Mouse (Mus musculus) liver, adult 2 months (tissue): Measurements from ENCODE around the gene Mypn.

ENCODE experiments used
- CTCF ChIP-seq: fragments of 200-500 bp; IDR thresholded peaks from 2 replicates; pipeline ENCODE4 v1.5.1; 2011; ENCODE audit warnings: low read depth, low read length, control low read depth
- POLR2A ChIP-seq: fragments of 200-500 bp; IDR thresholded peaks from 2 replicates; pipeline ENCODE4 v1.6.1; 2011; ENCODE audit warnings: low read length, control low read depth; ENCODE audit not compliant: insufficient read depth; ENCODE audit errors: extremely low read depth

DNA sequence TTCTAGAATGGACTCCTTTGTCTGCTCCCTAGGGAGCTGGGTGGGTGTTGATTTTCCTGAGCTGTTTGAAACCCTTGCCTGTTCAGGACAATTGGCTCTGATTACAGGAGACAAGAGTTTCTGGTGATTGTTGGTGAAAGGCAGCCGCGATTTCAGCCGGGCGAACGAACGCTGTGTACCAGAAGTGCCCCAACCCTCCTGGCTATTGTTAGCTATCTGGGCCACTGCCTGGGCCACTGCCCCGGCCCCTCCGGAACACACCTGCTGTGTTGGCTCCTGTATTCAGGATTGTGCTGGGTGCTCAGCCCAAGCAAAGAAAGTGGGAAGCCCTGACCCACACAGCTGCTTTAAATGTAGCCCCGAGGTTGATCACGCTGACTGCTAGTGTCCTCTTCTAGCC is 24.2 kb downstream of the Mypn start:
- no peak for TF ChIP-seq CTCF
- TF ChIP-seq POLR2A, result no peak
